Mouse (Mus musculus): ENCODE data around the gene Spaca4. TPM values are rescaled to one million over a fixed set of nuclear protein-coding genes. Genes with fewer than 3 reads are reported as not detected.

Spaca4 gene
- total and polyA plus RNA-seq, 3 experiments = not detected

DNA sequence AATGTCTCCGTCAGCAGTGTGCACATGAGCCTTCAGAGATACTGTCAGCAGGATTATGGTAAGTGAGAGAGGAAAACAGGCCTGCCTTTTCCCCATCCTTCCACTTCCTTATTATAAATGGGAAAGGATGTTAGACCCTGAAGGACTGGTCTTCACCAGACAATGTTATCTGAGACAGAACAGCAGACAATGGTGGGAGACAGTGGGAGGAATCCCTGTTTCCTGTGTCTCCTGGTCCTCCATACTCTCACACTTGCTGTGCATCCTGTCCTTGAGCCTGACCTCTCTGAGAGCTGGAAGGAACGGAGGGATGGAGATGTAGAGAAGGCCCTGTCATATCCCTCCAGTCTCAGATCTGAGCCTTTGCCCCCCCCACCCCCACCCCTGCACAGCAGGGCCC, 33.2 kb downstream of the Spaca4 start:
- no peaks in the 10 kb centered on the region for H3K79me2 ChIP-seq (replicated peaks; ENCODE audit: control insufficient read depth, insufficient read depth, low read length)
- peaks cover 1% of the 10 kb centered on the region; the same call in 1 of the 2 replicates for H3K4me1 ChIP-seq (ENCODE audit: control insufficient read depth, insufficient read depth, low read length)
- H3K9ac ChIP-seq (ENCODE audit: low read depth, low read length) = no peak overlapping the region
- DNase-seq = no peak
- no peaks in the 10 kb centered on the region for H3K27me3 ChIP-seq (ENCODE audit: control insufficient read depth, insufficient read depth, low read length)
- WGBS = 76% methylated on average over 2 of the region's 2 CpGs
- TF ChIP-seq EP300 (IDR thresholded peaks at IDR 0.05; ENCODE audit: insufficient read depth, low read depth, low read length) = no peak
- no peak for TF ChIP-seq POLR2A (IDR thresholded peaks at IDR 0.05; ENCODE audit: insufficient read depth, low read depth, low read length)
- TF ChIP-seq CTCF (IDR thresholded peaks at IDR 0.05) = no peak
- no peaks in the 10 kb centered on the region for H3K36me3 ChIP-seq (ENCODE audit: control insufficient read depth, insufficient read depth, low read length)
- intact Hi-C loops (cut with DNase I) = no loop called here
- H3K4me3 ChIP-seq = no peak overlapping the region
- H3K27ac ChIP-seq = no peak overlapping the region

DNA sequence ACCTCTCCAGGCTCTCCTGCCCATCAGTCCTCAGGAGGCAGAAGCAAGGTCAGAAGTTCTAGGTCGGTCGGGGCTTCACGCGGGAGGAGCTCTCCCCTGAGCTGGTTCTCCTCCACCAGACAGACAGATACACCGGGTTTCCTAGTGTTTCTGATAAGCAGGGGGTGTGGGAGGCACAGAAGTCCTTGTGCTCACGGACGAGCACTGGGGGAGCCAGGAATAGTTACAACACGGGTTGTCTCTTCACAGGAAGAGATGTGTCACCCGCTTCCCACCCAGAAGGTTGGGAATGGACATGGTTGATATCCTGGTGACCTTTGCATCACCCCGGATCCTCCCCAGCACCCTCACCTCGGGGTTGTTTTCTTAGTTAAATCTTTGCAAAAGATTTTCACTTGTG, 35.8 kb downstream of the Spaca4 start:
- Histone ChIP-seq H3K79me2 (replicated peaks; ENCODE audit: control insufficient read depth, insufficient read depth, low read length) (no peaks in the 10 kb centered on the region), H3K4me3 (no peak overlapping the region), H3K27me3 (ENCODE audit: control insufficient read depth, insufficient read depth, low read length) (no peaks in the 10 kb centered on the region), H3K4me1 (ENCODE audit: control insufficient read depth, insufficient read depth, low read length) (peaks cover 1% of the 10 kb centered on the region; the same call in 1 of the 2 replicates), H3K27ac (no peak overlapping the region), H3K36me3 (ENCODE audit: control insufficient read depth, insufficient read depth, low read length) (no peaks in the 10 kb centered on the region), H3K9ac (ENCODE audit: low read depth, low read length) (no peak overlapping the region)
- TF ChIP-seq CTCF (IDR thresholded peaks at IDR 0.05) = no peak
- TF ChIP-seq EP300 (IDR thresholded peaks at IDR 0.05; ENCODE audit: insufficient read depth, low read depth, low read length) = no peak
- TF ChIP-seq POLR2A (IDR thresholded peaks at IDR 0.05; ENCODE audit: insufficient read depth, low read depth, low read length) = no peak
- no peak for DNase-seq
- WGBS = 14% methylated on average over 11 of the region's 11 CpGs
- intact Hi-C loops (cut with DNase I) = loop anchor here (10.0 kb wide), 1 partner anchor 135 kb away; the partner anchor contains the start of gene Hsd17b14

GRCm38 (mm10) chr7:45689099-45689498, 36.5 kb downstream of the Spaca4 start:
- WGBS = 80% methylated on average over 6 of the region's 6 CpGs

DNA sequence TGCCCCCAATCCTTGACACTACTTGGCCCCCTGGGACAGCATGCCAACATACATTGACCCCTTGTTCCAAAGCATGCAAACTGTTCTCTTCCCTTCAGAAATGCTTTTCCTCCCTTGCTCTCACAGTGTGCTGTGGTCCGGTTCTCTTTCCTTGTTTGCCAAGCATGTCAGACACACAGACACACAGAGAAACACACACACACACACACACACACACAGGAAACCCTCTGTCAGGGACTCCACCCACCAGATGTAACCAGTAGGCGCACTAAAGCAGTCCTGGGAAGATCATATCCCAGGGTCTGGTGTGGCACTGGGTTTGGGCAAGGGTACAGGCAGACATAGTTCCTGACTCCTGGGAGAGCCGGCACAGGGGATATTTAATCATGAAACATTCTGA, 38.8 kb downstream of the Spaca4 start:
- Histone ChIP-seq H3K79me2 (replicated peaks; ENCODE audit: control insufficient read depth, insufficient read depth, low read length) (no peaks in the 10 kb centered on the region), H3K27me3 (ENCODE audit: control insufficient read depth, insufficient read depth, low read length) (no peaks in the 10 kb centered on the region), H3K4me1 (ENCODE audit: control insufficient read depth, insufficient read depth, low read length) (peaks cover 3% of the 10 kb centered on the region), H3K27ac (no peak overlapping the region), H3K4me3 (no peak overlapping the region), H3K9ac (ENCODE audit: low read depth, low read length) (no peak overlapping the region), H3K36me3 (ENCODE audit: control insufficient read depth, insufficient read depth, low read length) (no peaks in the 10 kb centered on the region)
- 46% methylated on average over 3 of the region's 3 CpGs for WGBS
- DNase-seq = no peak
- TF ChIP-seq CTCF (IDR thresholded peaks at IDR 0.05) (no peak), EP300 (IDR thresholded peaks at IDR 0.05; ENCODE audit: insufficient read depth, low read depth, low read length) (no peak), POLR2A (IDR thresholded peaks at IDR 0.05; ENCODE audit: insufficient read depth, low read depth, low read length) (no peak)
- intact Hi-C loops (cut with DNase I) = loop anchor here (10.0 kb wide), 1 partner anchor 132 kb away; the partner anchor contains the start of gene Hsd17b14

More at GRCm38 (mm10) chr7:45689099-45689498, 36.5 kb downstream of the Spaca4 start:
- no peak overlapping the region for H3K9ac ChIP-seq (ENCODE audit: low read depth, low read length)
- intact Hi-C loops (cut with DNase I) = loop anchor here (10.0 kb wide), 1 partner anchor 134 kb away; the partner anchor contains the start of gene Hsd17b14
- H3K36me3 ChIP-seq (ENCODE audit: control insufficient read depth, insufficient read depth, low read length) = no peaks in the 10 kb centered on the region
- H3K27ac ChIP-seq = no peak overlapping the region
- no peak for DNase-seq
- no peaks in the 10 kb centered on the region for H3K79me2 ChIP-seq (replicated peaks; ENCODE audit: control insufficient read depth, insufficient read depth, low read length)
- peaks cover 1% of the 10 kb centered on the region; the same call in 1 of the 2 replicates for H3K4me1 ChIP-seq (ENCODE audit: control insufficient read depth, insufficient read depth, low read length)
- TF ChIP-seq EP300 (IDR thresholded peaks at IDR 0.05; ENCODE audit: insufficient read depth, low read depth, low read length) (no peak), POLR2A (IDR thresholded peaks at IDR 0.05; ENCODE audit: insufficient read depth, low read depth, low read length) (no peak), CTCF (IDR thresholded peaks at IDR 0.05) (no peak)
- no peak overlapping the region for H3K4me3 ChIP-seq
- H3K27me3 ChIP-seq (ENCODE audit: control insufficient read depth, insufficient read depth, low read length) = no peaks in the 10 kb centered on the region

DNA sequence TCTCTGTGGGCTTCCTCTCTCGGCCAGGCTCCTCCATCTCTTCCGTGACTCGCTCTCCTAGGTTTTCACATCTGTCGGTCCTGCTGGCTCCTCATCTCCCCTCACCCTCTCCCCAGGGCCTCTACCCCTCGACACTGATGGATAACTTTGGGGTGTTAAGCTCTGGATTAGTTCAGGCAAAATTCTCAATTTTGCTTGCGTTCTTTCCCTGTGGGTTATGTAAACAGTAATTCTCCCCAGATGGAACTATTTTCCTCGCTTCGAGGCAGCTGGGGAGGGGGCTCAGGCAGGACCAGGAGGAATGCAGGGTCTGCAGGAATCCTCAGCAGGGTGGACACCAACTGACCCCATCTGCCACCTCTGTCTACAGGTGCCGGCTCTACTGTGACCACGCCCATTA, 39.8 kb downstream of the Spaca4 start:
- no peak for DNase-seq
- intact Hi-C loops (cut with DNase I) = loop anchor here (10.0 kb wide), 1 partner anchor 131 kb away; the partner anchor contains the start of gene Hsd17b14
- Histone ChIP-seq H3K4me3 (no peak overlapping the region), H3K4me1 (ENCODE audit: control insufficient read depth, insufficient read depth, low read length) (peaks cover 10% of the 10 kb centered on the region), H3K27me3 (ENCODE audit: control insufficient read depth, insufficient read depth, low read length) (no peaks in the 10 kb centered on the region), H3K79me2 (replicated peaks; ENCODE audit: control insufficient read depth, insufficient read depth, low read length) (no peaks in the 10 kb centered on the region), H3K27ac (no peak overlapping the region), H3K36me3 (ENCODE audit: control insufficient read depth, insufficient read depth, low read length) (no peaks in the 10 kb centered on the region), H3K9ac (ENCODE audit: low read depth, low read length) (no peak overlapping the region)
- WGBS = 81% methylated on average over 10 of the region's 10 CpGs
- TF ChIP-seq CTCF (IDR thresholded peaks at IDR 0.05) (no peak), POLR2A (IDR thresholded peaks at IDR 0.05; ENCODE audit: insufficient read depth, low read depth, low read length) (no peak), EP300 (IDR thresholded peaks at IDR 0.05; ENCODE audit: insufficient read depth, low read depth, low read length) (no peak)

GRCm38 (mm10) chr7:45683396-45684050, 42.1 kb downstream of the Spaca4 start, which contains the start of gene Ntn5:
Ntn5 (plus strand) TSS chr7:45684022.
- TF ChIP-seq EP300 (IDR thresholded peaks at IDR 0.05; ENCODE audit: insufficient read depth, low read depth, low read length) (no peak), POLR2A (IDR thresholded peaks at IDR 0.05; ENCODE audit: insufficient read depth, low read depth, low read length) (no peak), CTCF (IDR thresholded peaks at IDR 0.05) (no peak)
- Histone ChIP-seq H3K27ac (no peak within 1 kb of the TSS), H3K27me3 (ENCODE audit: control insufficient read depth, insufficient read depth, low read length) (no peaks in the 10 kb centered on the region), H3K9ac (ENCODE audit: low read depth, low read length) (no peak within 1 kb of the TSS), H3K79me2 (replicated peaks; ENCODE audit: control insufficient read depth, insufficient read depth, low read length) (no peaks in the 10 kb centered on the region), H3K4me1 (ENCODE audit: control insufficient read depth, insufficient read depth, low read length) (peaks cover 19% of the 10 kb centered on the region), H3K36me3 (ENCODE audit: control insufficient read depth, insufficient read depth, low read length) (no peaks in the 10 kb centered on the region), H3K4me3 (no peak within 1 kb of the TSS)
- no peak for DNase-seq
- intact Hi-C loops (cut with DNase I) = loop anchor here (2.0 to 10.0 kb wide), 3 partner anchors 41 to 129 kb away; partner anchors contain the start of gene Hsd17b14
- 86% methylated on average over 7 of the region's 7 CpGs for WGBS

Data from heart, adult 2 months (tissue).